Mouse (Mus musculus) lung, adult 2 months (tissue): ENCODE results near the gene Gm17087.

Source experiments
- CTCF ChIP-seq: fragments of 200-500 bp; IDR thresholded peaks from 2 replicates; pipeline ENCODE4 v1.5.1; 2011; ENCODE audit warnings: mild to moderate bottlenecking, low read length, control low read depth; ENCODE audit not compliant: insufficient read depth
- POLR2A ChIP-seq: fragments of 200-500 bp; IDR thresholded peaks from 2 replicates; pipeline ENCODE4 v1.6.1; 2011; ENCODE audit warnings: low read depth, mild to moderate bottlenecking, control low read depth, low read length, borderline replicate concordance; ENCODE audit errors: extremely low read depth

GRCm38 (mm10) chr17:8523986-8524385 lies 42.8 kb downstream of the Gm17087 start:
- no peak for TF ChIP-seq POLR2A
- TF ChIP-seq CTCF: no peak
